Mouse (Mus musculus) olfactory bulb, adult 2 months (tissue): Measurements from ENCODE around the gene Bcas3.

Experiments used
- CTCF ChIP-seq: fragments of 200-500 bp; IDR thresholded peaks from 2 replicates; pipeline ENCODE4 v1.5.1; 2012; ENCODE audit warnings: low read depth, mild to moderate bottlenecking, low read length, moderate library complexity; ENCODE audit not compliant: insufficient read depth
- POLR2A ChIP-seq: fragments of 200-500 bp; IDR thresholded peaks from 2 replicates; pipeline ENCODE4 v1.6.1; 2012; ENCODE audit warnings: mild to moderate bottlenecking, low read depth, low read length, moderate library complexity; ENCODE audit not compliant: insufficient read depth

GRCm38 (mm10) chr11:85603546-85604322 is 250.8 kb downstream of the Bcas3 start:
- TF ChIP-seq POLR2A: no peak
- no peak for TF ChIP-seq CTCF
